Mouse (Mus musculus) stomach, embryonic 16.5 days (tissue): ENCODE data around the gene Gm17581. TPM values are rescaled to one million over a fixed set of nuclear protein-coding genes. Genes with fewer than 3 reads are reported as not detected.

Experiments
- ATAC-seq: fragments of 200-750 bp; cut with Nextera tagmentation; 2 replicates; pipeline ENCODE4 v1.8.0; 2017; ENCODE audit warnings: moderate number of reproducible peaks, moderate TSS enrichment; ENCODE audit not compliant: insufficient read depth, low FRiP score
- H3K27ac ChIP-seq: fragments of 300-500 bp; sonication (generic); 2 replicates; pipeline ENCODE4 v1.5.1; 2014; ENCODE audit warnings: low read length
- H3K27me3 ChIP-seq: fragments of 300-500 bp; sonication (generic); 2 replicates; pipeline ENCODE4 v1.6.1; 2014; ENCODE audit warnings: low read length, control low read depth, mixed read lengths; ENCODE audit not compliant: control insufficient read depth, insufficient read depth
- H3K36me3 ChIP-seq: fragments of 300-500 bp; sonication (generic); 2 replicates; pipeline ENCODE4 v1.6.1; 2014; ENCODE audit warnings: low read length; ENCODE audit not compliant: control insufficient read depth, insufficient read depth
- H3K4me1 ChIP-seq: fragments of 300-500 bp; sonication (generic); 2 replicates; pipeline ENCODE4 v1.6.1; 2014; ENCODE audit warnings: low read length, control low read depth, mixed read lengths; ENCODE audit not compliant: control insufficient read depth, insufficient read depth
- H3K4me2 ChIP-seq: fragments of 300-500 bp; sonication (generic); 2 replicates; pipeline ENCODE4 v1.6.1; 2014; ENCODE audit warnings: low read depth, low read length, mixed read lengths
- H3K4me3 ChIP-seq: fragments of 300-500 bp; sonication (generic); replicated peaks from 2 replicates; pipeline ENCODE4 v1.5.1; 2014; ENCODE audit warnings: mild to moderate bottlenecking, low read length
- H3K9ac ChIP-seq: fragments of 300-500 bp; sonication (generic); 2 replicates; pipeline ENCODE4 v1.6.1; 2014; ENCODE audit warnings: low read length
- H3K9me3 ChIP-seq: fragments of 300-500 bp; sonication (generic); replicated peaks from 2 replicates; pipeline ENCODE4 v1.6.1; 2016; ENCODE audit warnings: low read length, control low read depth; ENCODE audit not compliant: control insufficient read depth
- WGBS: fragments of 180-500 bp; shearing (Covaris S2); extraction: QIAGEN DNeasy Blood & Tissue Kit; methylation state at CpG from one replicate; pipeline ENCODE4 v1.1.7; 2014; 5-methylcytosine and 5-hydroxymethylcytosine counted together
- polyA plus RNA-seq: library from polyadenylated mRNA; unstranded; fragments of >200 nt; fragmentation: Nextera tagmentation; extraction: Ambion mirVana; gene quantifications from 2 replicates; pipeline ENCODE4 v1.2.1, GENCODE M21; 2015

Gene Gm17581
- polyA plus RNA-seq, 1 experiment from 2014 or later = not detected

- Histone ChIP-seq H3K4me3 (no peak overlapping the region), H3K9me3 (no peaks in the 10 kb centered on the region), H3K9ac (no peak overlapping the region), H3K27me3 (peaks cover 24% of the 10 kb centered on the region), H3K27ac (no peak overlapping the region), H3K36me3 (no peaks in the 10 kb centered on the region), H3K4me2 (peak overlapping the region; percentile 94), H3K4me1 (peaks cover 2% of the 10 kb centered on the region; the same call in 1 of the 2 replicates)
- ATAC-seq = no peak
- WGBS = 52% methylated on average over 11 of the region's 11 CpGs
Measured at GRCm38 (mm10) chr2:155774261-155774926, 38.7 kb upstream of the Gm17581 start.

GRCm38 (mm10) chr2:155773664-155774063 is 38.0 kb upstream of the Gm17581 start:
- no peaks in the 10 kb centered on the region for H3K9me3 ChIP-seq
- no peak overlapping the region for H3K27ac ChIP-seq
- WGBS = 52% methylated on average over 4 of the region's 4 CpGs
- ATAC-seq = no peak
- H3K4me2 ChIP-seq = no peak overlapping the region
- peaks cover 24% of the 10 kb centered on the region for H3K27me3 ChIP-seq
- H3K9ac ChIP-seq = no peak overlapping the region
- H3K4me1 ChIP-seq = peaks cover 2% of the 10 kb centered on the region; the same call in 1 of the 2 replicates
- no peak overlapping the region for H3K4me3 ChIP-seq
- no peaks in the 10 kb centered on the region for H3K36me3 ChIP-seq

GRCm38 (mm10) chr2:155764679-155765418 is 29.2 kb upstream of the Gm17581 start:
- Histone ChIP-seq H3K4me2 (no peak overlapping the region), H3K9ac (0 out of 2 replicates have a peak overlapping the region, but pooled peaks have one; percentile 9), H3K36me3 (no peaks in the 10 kb centered on the region), H3K9me3 (no peaks in the 10 kb centered on the region), H3K27ac (no peak overlapping the region), H3K4me1 (no peaks in the 10 kb centered on the region), H3K27me3 (no peaks in the 10 kb centered on the region), H3K4me3 (no peak overlapping the region)
- 48% methylated on average over 13 of the region's 13 CpGs for WGBS
- ATAC-seq = peak; percentile 44; the same call in 1 of the 2 replicates

GRCm38 (mm10) chr2:155756855-155757566 is 21.3 kb upstream of the Gm17581 start:
- no peak overlapping the region for H3K4me2 ChIP-seq
- H3K4me3 ChIP-seq = no peak overlapping the region
- H3K9me3 ChIP-seq = no peaks in the 10 kb centered on the region
- H3K36me3 ChIP-seq = no peaks in the 10 kb centered on the region
- no peak overlapping the region for H3K9ac ChIP-seq
- no peak for ATAC-seq
- H3K27ac ChIP-seq = no peak overlapping the region
- no peaks in the 10 kb centered on the region for H3K27me3 ChIP-seq
- 65% methylated on average over 14 of the region's 14 CpGs for WGBS
- no peaks in the 10 kb centered on the region for H3K4me1 ChIP-seq

GRCm38 (mm10) chr2:155755746-155756145 is 20.1 kb upstream of the Gm17581 start:
- H3K36me3 ChIP-seq = no peaks in the 10 kb centered on the region
- no peaks in the 10 kb centered on the region for H3K4me1 ChIP-seq
- no peak overlapping the region for H3K4me2 ChIP-seq
- no peaks in the 10 kb centered on the region for H3K9me3 ChIP-seq
- no peak overlapping the region for H3K4me3 ChIP-seq
- WGBS = 7% methylated on average over 1 of the region's 1 CpGs
- H3K27me3 ChIP-seq = no peaks in the 10 kb centered on the region
- ATAC-seq = no peak
- no peak overlapping the region for H3K27ac ChIP-seq
- no peak overlapping the region for H3K9ac ChIP-seq

DNA sequence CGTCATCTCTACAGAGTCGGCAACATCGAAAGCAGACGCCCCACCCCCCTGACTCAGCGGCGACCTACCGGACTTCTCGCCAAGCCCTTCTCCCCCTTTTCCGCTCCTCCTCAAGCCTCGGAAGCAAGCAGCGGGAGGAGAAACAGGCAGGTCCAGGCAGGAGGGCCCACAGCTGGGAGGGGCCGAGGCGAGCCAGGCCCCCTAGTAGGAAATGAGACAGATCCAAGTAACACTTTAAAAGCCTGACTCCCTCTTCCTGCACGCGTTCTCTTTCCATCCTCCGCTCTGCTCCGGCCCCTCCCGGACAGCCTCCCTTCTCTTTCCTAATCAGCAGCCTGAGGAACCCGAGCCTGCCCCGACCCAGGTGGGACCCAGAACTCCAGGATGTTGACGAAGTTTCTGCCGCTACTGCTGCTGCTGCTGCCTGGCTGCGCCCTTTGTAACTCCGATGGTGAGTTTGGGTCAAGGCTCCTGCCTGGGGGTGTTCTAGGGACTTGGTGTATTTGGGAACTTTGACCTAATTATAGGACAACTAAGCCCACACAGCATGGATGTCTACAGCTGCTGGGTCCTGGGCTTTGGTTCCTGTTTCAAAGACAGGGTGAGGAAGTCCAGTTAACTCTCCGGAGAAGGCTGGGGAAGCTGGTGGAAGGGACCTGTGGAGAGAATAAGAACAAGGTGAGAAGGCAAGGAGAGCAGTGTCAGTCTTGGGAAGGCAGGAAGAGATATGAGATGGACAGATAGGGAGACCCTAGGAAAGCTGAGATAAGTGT is 15.5 kb upstream of the Gm17581 start, which contains the start of gene Procr:
TSS of gene Procr (plus strand) at position 104 of the 773 bp plus-strand sequence.
- no peaks in the 10 kb centered on the region for H3K36me3 ChIP-seq
- no peaks in the 10 kb centered on the region for H3K9me3 ChIP-seq
- peak within 1 kb of the TSS; percentile 72 for H3K4me2 ChIP-seq
- H3K27ac ChIP-seq = no peak within 1 kb of the TSS
- peak within 1 kb of the TSS; percentile 68 for H3K9ac ChIP-seq
- peak; percentile 85 for ATAC-seq
- H3K27me3 ChIP-seq = no peaks in the 10 kb centered on the region
- peak within 1 kb of the TSS; percentile 48 for H3K4me3 ChIP-seq
- WGBS = 2% methylated on average over 25 of the region's 25 CpGs
- H3K4me1 ChIP-seq = no peaks in the 10 kb centered on the region

- H3K4me1 ChIP-seq = no peaks in the 10 kb centered on the region
- 84% methylated on average over 4 of the region's 4 CpGs for WGBS
- no peaks in the 10 kb centered on the region for H3K27me3 ChIP-seq
- H3K4me2 ChIP-seq = no peak overlapping the region
- no peaks in the 10 kb centered on the region for H3K9me3 ChIP-seq
- H3K36me3 ChIP-seq = no peaks in the 10 kb centered on the region
- ATAC-seq = no peak
- H3K4me3 ChIP-seq = no peak overlapping the region
- no peak overlapping the region for H3K27ac ChIP-seq
- no peak overlapping the region for H3K9ac ChIP-seq
Measured at GRCm38 (mm10) chr2:155749394-155749793, 13.7 kb upstream of the Gm17581 start.

GRCm38 (mm10) chr2:155745487-155745886 is 9.8 kb upstream of the Gm17581 start:
- no peak for ATAC-seq
- Histone ChIP-seq H3K4me3 (no peak overlapping the region), H3K27me3 (no peaks in the 10 kb centered on the region), H3K9ac (no peak overlapping the region), H3K4me1 (peaks cover 7% of the 10 kb centered on the region; the same call in 1 of the 2 replicates), H3K27ac (no peak overlapping the region), H3K36me3 (no peaks in the 10 kb centered on the region), H3K4me2 (no peak overlapping the region), H3K9me3 (no peaks in the 10 kb centered on the region)
- 41% methylated on average over 3 of the region's 3 CpGs for WGBS
